Mouse (Mus musculus) stomach, embryonic 14.5 days (tissue): Measurements from ENCODE around the gene Pde8b. TPM values are rescaled to one million over a fixed set of nuclear protein-coding genes. Genes with fewer than 3 reads are reported as not detected.

ENCODE experiments used
- ATAC-seq: fragments of 200-750 bp; cut with Nextera tagmentation; 2 replicates; pipeline ENCODE4 v1.8.0; 2017; ENCODE audit warnings: low read depth, moderate TSS enrichment; ENCODE audit not compliant: insufficient number of reproducible peaks, insufficient read depth, low FRiP score
- H3K27ac ChIP-seq: fragments of 300-500 bp; sonication (generic); 2 replicates; pipeline ENCODE4 v1.5.1; 2014; ENCODE audit warnings: mild to moderate bottlenecking, low read length, moderate library complexity, mixed read lengths
- H3K27me3 ChIP-seq: fragments of 300-500 bp; sonication (generic); 2 replicates; pipeline ENCODE4 v1.6.1; 2014; ENCODE audit warnings: low read length, control low read depth, mixed read lengths; ENCODE audit not compliant: control insufficient read depth, insufficient read depth
- H3K36me3 ChIP-seq: fragments of 300-500 bp; sonication (generic); 2 replicates; pipeline ENCODE4 v1.6.1; 2014; ENCODE audit warnings: mild to moderate bottlenecking, control low read depth, low read length, moderate library complexity, mixed read lengths; ENCODE audit not compliant: control insufficient read depth, insufficient read depth
- H3K4me1 ChIP-seq: fragments of 300-500 bp; sonication (generic); 2 replicates; pipeline ENCODE4 v1.6.1; 2014; ENCODE audit warnings: low read length, control low read depth, mixed read lengths; ENCODE audit not compliant: control insufficient read depth, insufficient read depth
- H3K4me2 ChIP-seq: fragments of 300-500 bp; sonication (generic); replicated peaks from 2 replicates; pipeline ENCODE4 v1.6.1; 2014; ENCODE audit warnings: low read depth, low read length, control low read depth
- H3K4me3 ChIP-seq: fragments of 300-500 bp; sonication (generic); 2 replicates; pipeline ENCODE4 v1.5.1; 2014; ENCODE audit warnings: low read depth, low read length, control low read depth
- H3K9ac ChIP-seq: fragments of 300-500 bp; sonication (generic); replicated peaks from 2 replicates; pipeline ENCODE4 v1.6.1; 2014; ENCODE audit warnings: low read depth, mild to moderate bottlenecking, control low read depth, low read length, moderate library complexity, mixed read lengths
- H3K9me3 ChIP-seq: fragments of 300-500 bp; sonication (generic); 2 replicates; pipeline ENCODE4 v1.6.1; 2016; ENCODE audit warnings: low read depth, low read length, control low read depth; ENCODE audit not compliant: control insufficient read depth
- WGBS: fragments of 180-500 bp; shearing (Covaris S2); extraction: QIAGEN DNeasy Blood & Tissue Kit; methylation state at CpG from one replicate; pipeline ENCODE4 v1.1.7; 2014; 5-methylcytosine and 5-hydroxymethylcytosine counted together
- polyA plus RNA-seq: library from polyadenylated mRNA; unstranded; fragments of >200 nt; fragmentation: Nextera tagmentation; extraction: Ambion mirVana; gene quantifications from 2 replicates; pipeline ENCODE4 v1.2.1, GENCODE M21; 2014

Gene Pde8b
- 5.5 and 7.8 TPM in 2 replicates for polyA plus RNA-seq

DNA sequence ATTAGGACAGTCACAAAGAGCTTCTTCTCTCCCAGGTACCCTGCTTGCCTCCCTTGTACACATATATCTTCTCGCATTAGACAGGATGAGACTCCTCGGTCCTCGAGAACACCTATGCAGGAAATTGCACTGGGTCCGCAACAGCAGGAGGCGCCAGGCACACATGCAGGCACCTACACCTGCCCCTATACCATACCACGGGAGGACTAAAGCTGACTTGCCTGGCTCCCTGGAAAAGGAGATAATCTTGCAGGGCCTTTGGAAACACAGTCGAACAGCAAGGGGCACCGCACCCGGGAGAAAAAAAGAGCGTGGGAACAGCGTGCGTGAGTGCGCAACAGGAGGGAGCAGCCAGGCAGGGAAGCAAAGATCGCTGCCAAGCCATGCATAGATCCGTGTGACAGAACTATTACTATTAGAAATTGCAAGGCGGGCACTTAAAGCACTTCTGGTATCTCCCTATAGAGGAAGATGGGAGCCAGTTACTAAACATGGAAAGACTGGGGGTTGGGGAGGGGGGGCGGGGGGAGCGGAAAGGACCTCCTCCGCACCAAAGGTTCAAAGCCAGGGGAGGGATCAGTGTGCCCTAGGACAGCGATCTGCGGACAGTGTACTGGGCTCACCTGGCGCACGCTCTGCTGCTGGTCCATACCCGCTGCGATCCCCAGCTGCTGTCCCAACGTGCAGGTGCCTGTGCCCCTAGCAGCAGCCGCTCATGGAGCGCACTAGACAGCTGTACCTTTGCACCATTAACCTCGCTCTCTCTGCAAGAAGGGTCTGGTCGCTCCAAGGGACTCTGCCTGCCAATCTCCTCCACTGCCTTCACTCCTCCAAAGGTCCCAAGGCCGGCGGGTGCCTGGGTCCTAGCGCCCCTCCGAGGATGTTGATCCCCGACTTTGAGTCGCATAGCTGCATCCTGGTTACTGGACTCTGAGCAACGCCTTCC is at the start of gene Pde8b:
Pde8b (minus strand) TSS at position 826 of the 946 bp plus-strand sequence.
- Histone ChIP-seq H3K27ac (no peak within 1 kb of the TSS), H3K9me3 (no peaks in the 10 kb centered on the region), H3K4me1 (0 out of 2 replicates have a peak, but pooled peaks cover 4% of the 10 kb centered on the region), H3K4me2 (peak within 1 kb of the TSS; percentile 58), H3K4me3 (peak within 1 kb of the TSS; percentile 23), H3K9ac (no peak within 1 kb of the TSS), H3K27me3 (peaks cover 6% of the 10 kb centered on the region; the same call in 1 of the 2 replicates), H3K36me3 (no peaks in the 10 kb centered on the region)
- WGBS, result 4% methylated on average over 37 of the region's 37 CpGs
- peak; percentile 61 for ATAC-seq

DNA sequence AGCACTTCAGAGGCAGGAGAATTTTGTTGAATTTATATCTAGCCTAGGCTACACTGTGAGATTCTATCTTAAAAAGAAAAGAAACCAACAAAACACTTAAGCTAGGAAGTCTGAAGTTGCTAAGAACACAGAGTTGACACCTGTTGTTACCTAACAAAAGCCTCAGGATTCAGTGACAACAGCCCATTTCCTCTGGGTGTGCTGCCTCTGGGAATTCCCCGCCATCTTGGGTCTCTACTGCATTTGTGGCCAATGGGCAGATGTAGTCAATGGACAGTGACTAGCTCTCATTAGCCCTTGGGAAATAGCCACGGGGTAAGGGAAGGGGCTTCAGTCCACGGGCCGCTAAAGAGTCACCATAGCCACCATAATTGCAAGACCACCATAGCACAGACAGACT is 41.8 kb upstream of the Pde8b start:
- H3K9me3 ChIP-seq, result no peaks in the 10 kb centered on the region
- no peak overlapping the region for H3K27ac ChIP-seq
- H3K36me3 ChIP-seq, result no peaks in the 10 kb centered on the region
- H3K4me1 ChIP-seq, result no peaks in the 10 kb centered on the region
- H3K27me3 ChIP-seq, result no peaks in the 10 kb centered on the region
- no peak overlapping the region for H3K9ac ChIP-seq
- no peak overlapping the region for H3K4me2 ChIP-seq
- 83% methylated on average over 4 of the region's 4 CpGs for WGBS
- H3K4me3 ChIP-seq, result no peak overlapping the region
- ATAC-seq, result no peak

DNA sequence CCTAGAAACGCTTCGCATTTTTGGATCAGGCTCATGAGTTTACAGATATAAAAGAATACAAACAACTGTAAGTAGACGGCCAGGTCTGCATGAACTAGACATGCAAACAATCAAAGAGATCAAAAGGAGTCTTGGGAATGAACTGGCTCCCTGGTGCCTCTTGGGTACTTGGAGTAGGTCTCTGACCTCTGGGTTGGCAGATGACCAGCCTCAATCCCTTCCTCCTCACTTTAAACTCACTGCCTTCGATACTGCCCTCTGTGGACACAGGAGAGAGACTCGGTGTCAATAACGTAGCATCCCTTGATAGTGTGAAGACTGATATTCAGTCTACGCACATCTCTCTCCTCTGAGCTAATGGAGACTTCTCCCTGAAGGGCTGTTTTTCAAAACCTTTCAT is 37.9 kb upstream of the Pde8b start:
- Histone ChIP-seq H3K9ac (no peak overlapping the region), H3K4me3 (no peak overlapping the region), H3K4me1 (no peaks in the 10 kb centered on the region), H3K36me3 (no peaks in the 10 kb centered on the region), H3K4me2 (no peak overlapping the region), H3K27me3 (no peaks in the 10 kb centered on the region), H3K9me3 (no peaks in the 10 kb centered on the region), H3K27ac (no peak overlapping the region)
- no peak for ATAC-seq
- 72% methylated on average over 7 of the region's 7 CpGs for WGBS

DNA sequence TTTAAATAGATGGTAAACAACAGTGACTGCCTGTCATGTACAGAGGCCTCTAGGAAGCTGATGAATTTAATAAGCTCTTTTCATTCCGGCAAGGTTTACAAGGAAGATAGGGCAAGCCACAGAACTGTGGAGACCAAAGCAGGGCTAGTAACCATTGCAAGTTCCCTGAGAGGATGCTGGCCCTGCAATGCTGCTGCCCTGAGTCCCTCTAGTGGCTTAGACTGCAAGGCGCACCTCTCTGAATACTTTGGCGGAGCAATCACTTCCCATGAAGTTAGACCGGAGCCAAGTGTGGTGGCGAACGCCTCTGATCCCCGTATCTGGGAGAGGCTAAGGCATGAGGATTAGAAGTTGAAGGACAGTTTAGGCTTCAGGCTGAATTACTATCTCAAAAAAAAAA is 36.9 kb upstream of the Pde8b start:
- Histone ChIP-seq H3K4me2 (no peak overlapping the region), H3K4me3 (no peak overlapping the region), H3K27ac (no peak overlapping the region), H3K27me3 (no peaks in the 10 kb centered on the region), H3K9me3 (no peaks in the 10 kb centered on the region), H3K9ac (no peak overlapping the region), H3K36me3 (no peaks in the 10 kb centered on the region), H3K4me1 (no peaks in the 10 kb centered on the region)
- 1% methylated on average over 7 of the region's 7 CpGs for WGBS
- ATAC-seq, result peak; percentile 61; the same call in 1 of the 2 replicates

DNA sequence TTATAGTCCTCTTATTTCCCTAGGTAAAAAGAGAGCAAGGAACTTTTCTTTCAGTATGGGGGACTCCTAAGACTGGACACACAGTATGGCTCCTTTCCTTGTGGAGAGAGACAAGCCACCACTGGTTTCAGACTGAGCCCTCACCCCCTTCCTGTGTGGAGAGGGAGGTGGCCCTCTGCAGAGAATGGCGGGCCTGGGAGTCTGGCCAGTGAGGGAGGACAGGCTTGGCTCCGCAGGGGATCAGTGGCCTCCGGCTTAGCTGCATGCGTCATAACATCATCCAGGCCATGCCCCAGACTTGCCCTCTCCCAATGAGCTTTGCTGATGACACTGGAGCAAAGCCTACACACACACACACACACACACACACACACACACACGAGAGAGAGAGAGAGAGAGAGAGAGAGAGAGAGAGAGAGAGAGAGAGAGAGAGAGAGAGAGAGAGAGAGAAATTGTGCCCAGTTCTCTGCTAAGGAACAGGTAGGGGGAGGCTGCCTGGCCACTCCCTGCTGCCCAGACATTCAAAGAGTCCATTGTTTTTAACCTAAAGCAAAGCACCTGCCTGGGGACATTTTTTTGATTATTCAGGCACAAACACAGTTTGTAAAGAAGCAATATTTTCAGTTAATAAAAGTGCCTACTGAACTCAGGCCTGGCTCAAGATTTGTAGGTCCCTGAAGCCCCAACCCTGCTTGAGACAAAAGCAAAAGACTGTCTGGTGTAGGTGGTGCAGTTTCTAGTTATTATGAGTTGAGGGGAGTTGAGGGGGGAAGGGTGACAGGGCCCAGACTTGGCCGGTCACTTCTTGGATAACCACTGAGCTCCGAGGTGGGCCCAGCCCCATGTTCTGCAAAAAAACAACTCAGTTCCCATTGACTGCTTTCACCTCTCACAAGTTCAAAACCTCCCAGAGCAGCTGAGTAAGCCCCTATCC is 31.9 kb upstream of the Pde8b start:
- peak; percentile 28; the same call in 1 of the 2 replicates for ATAC-seq
- no peak overlapping the region for H3K27ac ChIP-seq

DNA sequence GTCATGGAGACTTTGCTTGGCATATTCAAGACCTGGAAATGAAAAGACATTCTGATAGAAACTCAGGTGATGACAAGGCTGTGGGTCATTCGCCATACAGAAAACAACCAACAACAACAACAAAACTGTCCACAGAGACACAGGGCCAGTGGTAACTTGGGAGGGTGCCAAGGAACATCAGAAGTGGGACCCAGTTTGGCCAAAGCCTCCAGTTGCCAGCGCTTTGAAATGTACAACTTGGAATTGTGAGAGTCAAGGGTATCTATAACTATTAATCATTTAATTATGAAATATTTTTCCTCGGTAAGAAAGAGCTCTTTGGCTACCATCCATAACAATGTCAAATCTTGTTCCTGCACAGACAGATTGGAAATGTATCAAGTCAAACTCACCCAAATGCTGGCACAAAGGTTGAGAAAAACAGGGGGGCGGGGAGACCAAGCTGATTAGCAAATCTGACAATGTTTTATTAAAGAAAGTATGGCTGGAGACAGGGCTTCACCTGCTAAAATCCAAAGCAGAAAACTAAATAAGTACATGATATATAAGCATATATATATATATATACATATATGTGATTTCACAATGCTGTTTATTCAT is 28.4 kb upstream of the Pde8b start:
- no peaks in the 10 kb centered on the region for H3K27me3 ChIP-seq
- no peak overlapping the region for H3K27ac ChIP-seq
- 76% methylated on average over 4 of the region's 4 CpGs for WGBS
- H3K4me2 ChIP-seq, result no peak overlapping the region
- no peaks in the 10 kb centered on the region for H3K36me3 ChIP-seq
- no peak for ATAC-seq
- H3K4me3 ChIP-seq, result no peak overlapping the region
- no peak overlapping the region for H3K9ac ChIP-seq
- no peaks in the 10 kb centered on the region for H3K4me1 ChIP-seq
- H3K9me3 ChIP-seq, result no peaks in the 10 kb centered on the region

More for the DNA sequence above, 31.9 kb upstream of the Pde8b start:
- Histone ChIP-seq H3K4me2 (no peak overlapping the region), H3K9me3 (no peaks in the 10 kb centered on the region), H3K27me3 (no peaks in the 10 kb centered on the region), H3K4me3 (no peak overlapping the region), H3K4me1 (no peaks in the 10 kb centered on the region), H3K36me3 (no peaks in the 10 kb centered on the region), H3K9ac (no peak overlapping the region)
- WGBS, result 31% methylated on average over 7 of the region's 7 CpGs

DNA sequence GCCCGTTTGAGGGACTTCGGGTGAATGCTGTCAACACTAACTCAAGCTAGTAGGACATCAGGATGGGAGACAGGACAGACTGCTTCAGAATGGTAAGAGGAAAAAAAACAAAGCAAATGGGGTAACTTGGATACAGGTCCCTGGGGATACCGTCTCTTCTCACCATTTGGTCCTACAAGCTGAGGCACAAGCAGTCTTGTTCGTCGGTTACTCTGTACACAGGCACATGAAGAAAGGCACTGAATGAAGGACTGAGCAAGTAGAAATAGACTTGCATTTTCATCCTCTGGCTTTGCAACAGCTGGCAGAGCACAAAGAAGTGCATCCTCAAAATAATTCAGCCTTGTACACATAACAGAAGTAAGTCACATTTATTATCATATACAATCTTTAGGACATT is 14.6 kb upstream of the Pde8b start:
- Histone ChIP-seq H3K36me3 (no peaks in the 10 kb centered on the region), H3K4me1 (0 out of 2 replicates have a peak, but pooled peaks cover 3% of the 10 kb centered on the region), H3K27me3 (no peaks in the 10 kb centered on the region), H3K4me3 (no peak overlapping the region), H3K4me2 (no peak overlapping the region), H3K27ac (no peak overlapping the region), H3K9ac (no peak overlapping the region), H3K9me3 (no peaks in the 10 kb centered on the region)
- no peak for ATAC-seq
- WGBS, result 74% methylated on average over 5 of the region's 5 CpGs
